Mouse (Mus musculus): ENCODE results near the gene Tmem130. TPM values are rescaled to one million over a fixed set of nuclear protein-coding genes. Genes with fewer than 3 reads are reported as not detected.

The Tmem130 gene
- polyA plus RNA-seq, 1 experiment from 2014 or later, result not detected

- 58% methylated on average over 7 of the region's 7 CpGs for WGBS (ENCODE audit: missing documents)
- Histone ChIP-seq H3K4me3 (ENCODE audit: inconsistent target) (no peak overlapping the region), H3K79me2 (ENCODE audit: inconsistent target) (peaks cover 24% of the 10 kb centered on the region), H3K27ac (no peak overlapping the region), H3K36me3 (ENCODE audit: inconsistent target) (no peaks in the 10 kb centered on the region)
Observed at GRCm38 (mm10) chr5:144766026-144766425, 4.4 kb upstream of the Tmem130 start.

GRCm38 (mm10) chr5:144758422-144758821 is 3.2 kb downstream of the Tmem130 start:
- H3K27ac ChIP-seq, result no peak overlapping the region
- WGBS (ENCODE audit: missing documents), result 26% methylated on average over 8 of the region's 8 CpGs
- H3K4me3 ChIP-seq (ENCODE audit: inconsistent target), result no peak overlapping the region
- no peaks in the 10 kb centered on the region for H3K36me3 ChIP-seq (ENCODE audit: inconsistent target)
- H3K79me2 ChIP-seq (ENCODE audit: inconsistent target), result no peaks in the 10 kb centered on the region

- H3K36me3 ChIP-seq (ENCODE audit: inconsistent target), result no peaks in the 10 kb centered on the region
- no peak overlapping the region for H3K4me3 ChIP-seq (ENCODE audit: inconsistent target)
- no peak overlapping the region for H3K27ac ChIP-seq
- no peaks in the 10 kb centered on the region for H3K79me2 ChIP-seq (ENCODE audit: inconsistent target)
- 94% methylated on average over 9 of the region's 9 CpGs for WGBS (ENCODE audit: missing documents)
Observed at GRCm38 (mm10) chr5:144757402-144757801, 4.2 kb downstream of the Tmem130 start.

- Histone ChIP-seq H3K79me2 (ENCODE audit: inconsistent target) (no peaks in the 10 kb centered on the region), H3K36me3 (ENCODE audit: inconsistent target) (no peaks in the 10 kb centered on the region), H3K27ac (no peak overlapping the region), H3K4me3 (ENCODE audit: inconsistent target) (no peak overlapping the region)
- WGBS (ENCODE audit: missing documents), result 78% methylated on average over 10 of the region's 10 CpGs
Observed at GRCm38 (mm10) chr5:144755191-144755590, 6.4 kb downstream of the Tmem130 start.

GRCm38 (mm10) chr5:144753041-144753440 is 8.6 kb downstream of the Tmem130 start:
- WGBS (ENCODE audit: missing documents), result 38% methylated on average over 7 of the region's 7 CpGs

GRCm38 (mm10) chr5:144752432-144752831 is 9.2 kb downstream of the Tmem130 start:
- WGBS (ENCODE audit: missing documents), result 5% methylated on average over 5 of the region's 5 CpGs
- no peak overlapping the region for H3K4me3 ChIP-seq (ENCODE audit: inconsistent target)

More at GRCm38 (mm10) chr5:144753041-144753440, 8.6 kb downstream of the Tmem130 start:
- Histone ChIP-seq H3K27ac (no peak overlapping the region), H3K36me3 (ENCODE audit: inconsistent target) (no peaks in the 10 kb centered on the region), H3K4me3 (ENCODE audit: inconsistent target) (no peak overlapping the region), H3K79me2 (ENCODE audit: inconsistent target) (no peaks in the 10 kb centered on the region)

GRCm38 (mm10) chr5:144737101-144737500 is 24.5 kb downstream of the Tmem130 start:
- WGBS (ENCODE audit: missing documents), result 91% methylated on average over 14 of the region's 14 CpGs
- H3K79me2 ChIP-seq (ENCODE audit: inconsistent target), result no peaks in the 10 kb centered on the region

More at GRCm38 (mm10) chr5:144752432-144752831, 9.2 kb downstream of the Tmem130 start:
- no peaks in the 10 kb centered on the region for H3K36me3 ChIP-seq (ENCODE audit: inconsistent target)
- no peaks in the 10 kb centered on the region for H3K79me2 ChIP-seq (ENCODE audit: inconsistent target)
- H3K27ac ChIP-seq, result no peak overlapping the region

GRCm38 (mm10) chr5:144734949-144735348 is 26.7 kb downstream of the Tmem130 start:
- Histone ChIP-seq H3K79me2 (ENCODE audit: inconsistent target) (no peaks in the 10 kb centered on the region), H3K36me3 (ENCODE audit: inconsistent target) (no peaks in the 10 kb centered on the region), H3K4me3 (ENCODE audit: inconsistent target) (no peak overlapping the region), H3K27ac (no peak overlapping the region)
- WGBS (ENCODE audit: missing documents), result 29% methylated on average over 8 of the region's 8 CpGs

More at GRCm38 (mm10) chr5:144737101-144737500, 24.5 kb downstream of the Tmem130 start:
- H3K4me3 ChIP-seq (ENCODE audit: inconsistent target), result no peak overlapping the region
- no peak overlapping the region for H3K27ac ChIP-seq
- H3K36me3 ChIP-seq (ENCODE audit: inconsistent target), result no peaks in the 10 kb centered on the region

GRCm38 (mm10) chr5:144733953-144734352 is 27.7 kb downstream of the Tmem130 start:
- Histone ChIP-seq H3K79me2 (ENCODE audit: inconsistent target) (no peaks in the 10 kb centered on the region), H3K27ac (no peak overlapping the region), H3K4me3 (ENCODE audit: inconsistent target) (no peak overlapping the region), H3K36me3 (ENCODE audit: inconsistent target) (no peaks in the 10 kb centered on the region)
- 39% methylated on average over 4 of the region's 4 CpGs for WGBS (ENCODE audit: missing documents)

- WGBS (ENCODE audit: missing documents), result 86% methylated on average over 8 of the region's 8 CpGs
- Histone ChIP-seq H3K36me3 (ENCODE audit: inconsistent target) (no peaks in the 10 kb centered on the region), H3K27ac (no peak overlapping the region), H3K4me3 (ENCODE audit: inconsistent target) (no peak overlapping the region), H3K79me2 (ENCODE audit: inconsistent target) (no peaks in the 10 kb centered on the region)
Observed at GRCm38 (mm10) chr5:144729216-144729615, 32.4 kb downstream of the Tmem130 start.

GRCm38 (mm10) chr5:144728237-144728636 is 33.4 kb downstream of the Tmem130 start:
- H3K27ac ChIP-seq, result no peak overlapping the region
- WGBS (ENCODE audit: missing documents), result 63% methylated on average over 5 of the region's 5 CpGs
- no peaks in the 10 kb centered on the region for H3K79me2 ChIP-seq (ENCODE audit: inconsistent target)
- no peak overlapping the region for H3K4me3 ChIP-seq (ENCODE audit: inconsistent target)
- H3K36me3 ChIP-seq (ENCODE audit: inconsistent target), result no peaks in the 10 kb centered on the region

GRCm38 (mm10) chr5:144727119-144727518 is 34.5 kb downstream of the Tmem130 start:
- Histone ChIP-seq H3K27ac (no peak overlapping the region), H3K4me3 (ENCODE audit: inconsistent target) (no peak overlapping the region), H3K36me3 (ENCODE audit: inconsistent target) (no peaks in the 10 kb centered on the region), H3K79me2 (ENCODE audit: inconsistent target) (no peaks in the 10 kb centered on the region)
- 8% methylated on average over 9 of the region's 9 CpGs for WGBS (ENCODE audit: missing documents)

GRCm38 (mm10) chr5:144725554-144725953 is 36.1 kb downstream of the Tmem130 start:
- H3K4me3 ChIP-seq (ENCODE audit: inconsistent target), result no peak overlapping the region

GRCm38 (mm10) chr5:144724926-144725325 is 36.7 kb downstream of the Tmem130 start:
- Histone ChIP-seq H3K79me2 (ENCODE audit: inconsistent target) (no peaks in the 10 kb centered on the region), H3K27ac (no peak overlapping the region), H3K36me3 (ENCODE audit: inconsistent target) (no peaks in the 10 kb centered on the region), H3K4me3 (ENCODE audit: inconsistent target) (no peak overlapping the region)
- 82% methylated on average over 2 of the region's 2 CpGs for WGBS (ENCODE audit: missing documents)

More at GRCm38 (mm10) chr5:144725554-144725953, 36.1 kb downstream of the Tmem130 start:
- Histone ChIP-seq H3K79me2 (ENCODE audit: inconsistent target) (no peaks in the 10 kb centered on the region), H3K27ac (no peak overlapping the region), H3K36me3 (ENCODE audit: inconsistent target) (no peaks in the 10 kb centered on the region)
- 87% methylated on average over 3 of the region's 3 CpGs for WGBS (ENCODE audit: missing documents)

- H3K79me2 ChIP-seq (ENCODE audit: inconsistent target), result no peaks in the 10 kb centered on the region
- 87% methylated on average over 4 of the region's 4 CpGs for WGBS (ENCODE audit: missing documents)
- no peak overlapping the region for H3K27ac ChIP-seq
- no peaks in the 10 kb centered on the region for H3K36me3 ChIP-seq (ENCODE audit: inconsistent target)
- no peak overlapping the region for H3K4me3 ChIP-seq (ENCODE audit: inconsistent target)
Observed at GRCm38 (mm10) chr5:144720281-144720680, 41.3 kb downstream of the Tmem130 start.

- Histone ChIP-seq H3K4me3 (ENCODE audit: inconsistent target) (no peak overlapping the region), H3K79me2 (ENCODE audit: inconsistent target) (no peaks in the 10 kb centered on the region), H3K36me3 (ENCODE audit: inconsistent target) (no peaks in the 10 kb centered on the region), H3K27ac (no peak overlapping the region)
- 75% methylated on average over 6 of the region's 6 CpGs for WGBS (ENCODE audit: missing documents)
Observed at GRCm38 (mm10) chr5:144719781-144720180, 41.8 kb downstream of the Tmem130 start.

Measured in macrophage (primary cell).